Mouse (Mus musculus): ENCODE results near the gene Gm10295. TPM values are rescaled to one million over a fixed set of nuclear protein-coding genes. Genes with fewer than 3 reads are reported as not detected.

Gm10295 gene
- polyA plus RNA-seq, 1 experiment from 2014 or later: not detected

- no peak overlapping the region for H3K9ac ChIP-seq
- H3K4me3 ChIP-seq: no peak overlapping the region
- ATAC-seq (ENCODE audit: borderline replicate concordance, extremely low read depth, low FRiP score, low TSS enrichment): peak; percentile 88
- H3K9me3 ChIP-seq: no peaks in the 10 kb centered on the region
- H3K27me3 ChIP-seq: no peaks in the 10 kb centered on the region
- peaks cover 12% of the 10 kb centered on the region for H3K4me1 ChIP-seq
- H3K4me2 ChIP-seq: peak overlapping the region; percentile 16; the same call in 1 of the 2 replicates
- no peaks in the 10 kb centered on the region for H3K36me3 ChIP-seq
- WGBS: 24% methylated on average over 11 of the region's 11 CpGs
- peak overlapping the region; percentile 31; the same call in 1 of the 2 replicates for H3K27ac ChIP-seq
Measured at GRCm38 (mm10) chr7:71324919-71325583, 26.2 kb downstream of the Gm10295 start.

DNA sequence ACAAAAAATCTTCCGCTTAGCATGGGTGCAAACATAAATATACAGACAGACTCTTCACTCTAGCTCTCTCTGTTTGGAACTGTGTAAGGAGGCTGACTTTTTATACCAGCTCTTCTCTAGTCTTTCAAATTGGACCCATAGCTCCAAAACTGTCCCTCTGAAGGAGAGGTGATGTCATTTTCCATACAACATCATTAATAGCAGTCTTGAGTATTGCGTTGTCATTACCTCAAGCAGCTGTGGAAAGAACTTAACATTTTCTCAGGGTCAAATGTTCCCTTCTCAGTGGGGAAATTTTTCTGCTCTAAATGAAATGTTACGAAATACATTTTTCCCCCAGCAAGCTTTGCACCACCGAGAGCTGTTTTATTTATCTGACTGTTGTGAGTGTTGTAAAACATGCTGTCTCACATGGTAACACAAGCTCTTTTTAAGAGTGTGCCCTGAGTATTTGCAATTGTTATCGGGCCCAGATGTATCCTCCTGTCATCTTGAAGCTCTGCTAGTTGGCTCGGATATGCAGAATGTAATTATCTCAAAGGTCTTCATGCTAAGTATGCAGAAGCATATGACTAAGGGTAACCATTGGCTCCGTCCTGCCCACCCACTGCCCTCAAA lies 38.0 kb downstream of the Gm10295 start:
- H3K27ac ChIP-seq: peak overlapping the region; percentile 84
- no peak overlapping the region for H3K4me3 ChIP-seq
- H3K9me3 ChIP-seq: no peaks in the 10 kb centered on the region
- H3K27me3 ChIP-seq: no peaks in the 10 kb centered on the region
- WGBS: 32% methylated on average over 7 of the region's 7 CpGs
- no peak overlapping the region for H3K4me2 ChIP-seq
- no peaks in the 10 kb centered on the region for H3K36me3 ChIP-seq
- no peak overlapping the region for H3K9ac ChIP-seq
- ATAC-seq (ENCODE audit: borderline replicate concordance, extremely low read depth, low FRiP score, low TSS enrichment): peak; percentile 91
- H3K4me1 ChIP-seq: peaks cover 24% of the 10 kb centered on the region

DNA sequence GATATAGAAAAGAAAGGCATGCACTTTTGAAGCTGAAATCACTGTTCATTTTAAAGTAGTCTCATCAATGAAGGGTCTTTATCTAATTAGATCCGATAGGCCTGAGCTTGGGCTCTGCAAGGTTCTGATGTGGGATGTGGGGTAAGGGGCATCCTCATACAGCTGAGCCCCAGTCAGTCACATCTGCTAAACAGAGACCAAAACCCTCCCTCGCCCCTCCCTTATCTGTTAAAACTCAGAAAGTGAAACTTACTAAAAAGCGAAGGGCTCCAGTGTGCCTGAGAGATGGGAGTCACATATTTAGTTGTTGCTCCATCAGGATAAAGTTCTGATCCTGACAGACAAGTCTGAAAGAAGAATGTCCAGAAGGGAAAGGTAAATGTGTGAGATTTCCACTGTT lies 38.9 kb downstream of the Gm10295 start:
- H3K27ac ChIP-seq: peak overlapping the region; percentile 84
- WGBS: 39% methylated on average over 3 of the region's 3 CpGs
- H3K9me3 ChIP-seq: no peaks in the 10 kb centered on the region
- H3K4me3 ChIP-seq: no peak overlapping the region
- peak overlapping the region; percentile 16; the same call in 1 of the 2 replicates for H3K4me2 ChIP-seq
- no peak for ATAC-seq (ENCODE audit: borderline replicate concordance, extremely low read depth, low FRiP score, low TSS enrichment)
- H3K27me3 ChIP-seq: no peaks in the 10 kb centered on the region
- H3K36me3 ChIP-seq: no peaks in the 10 kb centered on the region
- H3K4me1 ChIP-seq: peaks cover 24% of the 10 kb centered on the region
- no peak overlapping the region for H3K9ac ChIP-seq

DNA sequence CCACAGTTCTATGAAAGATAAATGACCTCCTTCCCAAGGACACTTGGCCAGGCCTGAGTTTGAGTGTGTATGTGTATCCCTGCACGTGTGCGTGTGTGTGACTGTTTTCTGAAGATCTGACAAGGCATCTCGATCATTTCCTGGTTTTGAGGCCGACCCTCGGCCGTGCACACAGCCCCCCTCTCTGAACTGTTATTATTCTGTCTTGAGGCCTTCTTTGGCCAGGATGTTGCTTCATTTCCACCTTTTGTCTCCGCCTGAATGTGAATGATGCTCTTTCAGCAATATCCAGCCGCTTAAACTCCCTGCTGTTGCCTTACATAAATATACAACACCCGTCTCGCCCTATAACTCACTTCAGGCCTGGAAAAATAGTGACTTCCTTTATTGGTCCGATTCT lies 39.9 kb downstream of the Gm10295 start:
- Histone ChIP-seq H3K9ac (no peak overlapping the region), H3K27ac (peak overlapping the region; percentile 84; the same call in 1 of the 2 replicates), H3K4me1 (peaks cover 24% of the 10 kb centered on the region), H3K4me3 (no peak overlapping the region), H3K36me3 (no peaks in the 10 kb centered on the region), H3K27me3 (no peaks in the 10 kb centered on the region), H3K4me2 (no peak overlapping the region), H3K9me3 (no peaks in the 10 kb centered on the region)
- peak; percentile 19; the same call in 1 of the 2 replicates for ATAC-seq (ENCODE audit: borderline replicate concordance, extremely low read depth, low FRiP score, low TSS enrichment)
- 32% methylated on average over 11 of the region's 11 CpGs for WGBS

GRCm38 (mm10) chr7:71308051-71308450 lies 43.2 kb downstream of the Gm10295 start:
- no peak overlapping the region for H3K4me2 ChIP-seq
- H3K9me3 ChIP-seq: no peaks in the 10 kb centered on the region
- H3K27me3 ChIP-seq: no peaks in the 10 kb centered on the region
- 46% methylated on average over 8 of the region's 8 CpGs for WGBS
- no peaks in the 10 kb centered on the region for H3K36me3 ChIP-seq
- H3K4me1 ChIP-seq: peaks cover 18% of the 10 kb centered on the region
- no peak overlapping the region for H3K4me3 ChIP-seq
- H3K9ac ChIP-seq: no peak overlapping the region
- ATAC-seq (ENCODE audit: borderline replicate concordance, extremely low read depth, low FRiP score, low TSS enrichment): no peak
- H3K27ac ChIP-seq: no peak overlapping the region

- H3K9ac ChIP-seq: no peak overlapping the region
- H3K27ac ChIP-seq: no peak overlapping the region
- ATAC-seq (ENCODE audit: borderline replicate concordance, extremely low read depth, low FRiP score, low TSS enrichment): no peak
- H3K9me3 ChIP-seq: no peaks in the 10 kb centered on the region
- 70% methylated on average over 4 of the region's 4 CpGs for WGBS
- no peak overlapping the region for H3K4me2 ChIP-seq
- H3K4me1 ChIP-seq: peaks cover 4% of the 10 kb centered on the region; the same call in 1 of the 2 replicates
- no peak overlapping the region for H3K4me3 ChIP-seq
- no peaks in the 10 kb centered on the region for H3K36me3 ChIP-seq
- H3K27me3 ChIP-seq: no peaks in the 10 kb centered on the region
Measured at GRCm38 (mm10) chr7:71302714-71303113, 48.6 kb downstream of the Gm10295 start.

All from lung, embryonic 15.5 days (tissue).